Mouse (Mus musculus) ES-Bruce4 (cell line): Measurements from ENCODE around the gene Nbeal2.

Source experiments
- CTCF ChIP-seq: IDR thresholded peaks from one replicate; pipeline ENCODE4 v1.8.1; 2011; ENCODE audit warnings: low read depth, low read length
- EP300 ChIP-seq: IDR thresholded peaks from 2 replicates; pipeline ENCODE4 v1.6.1; 2011; ENCODE audit warnings: low read depth, low read length; ENCODE audit not compliant: insufficient read depth
- POLR2A ChIP-seq: IDR thresholded peaks from one replicate; pipeline ENCODE4 v1.8.1; 2011; ENCODE audit warnings: low read length; ENCODE audit not compliant: insufficient read depth

GRCm38 (mm10) chr9:110641006-110641405, 13.0 kb downstream of the Nbeal2 start:
- no peak for TF ChIP-seq EP300
- TF ChIP-seq CTCF: no peak
- no peak for TF ChIP-seq POLR2A
